Mouse (Mus musculus): ENCODE results near the gene Cables2.

The Cables2 gene

GRCm38 (mm10) chr2:180273394-180274244 lies at the start of gene Cables2:
Gene Cables2 (minus strand): TSS chr2:180273496.
- DNase-seq: peak; percentile 97

- no peak for DNase-seq
Measured at GRCm38 (mm10) chr2:180322674-180323355, 49.5 kb upstream of the Cables2 start.

- DNase-seq: no peak
Measured at GRCm38 (mm10) chr2:180320216-180320615, 46.9 kb upstream of the Cables2 start.

GRCm38 (mm10) chr2:180317591-180317990 lies 44.3 kb upstream of the Cables2 start:
- no peak for DNase-seq

GRCm38 (mm10) chr2:180314292-180314691 lies 41.0 kb upstream of the Cables2 start:
- DNase-seq: no peak

- DNase-seq: no peak
Measured at GRCm38 (mm10) chr2:180311147-180311546, 37.9 kb upstream of the Cables2 start.

GRCm38 (mm10) chr2:180307680-180308079 lies 34.4 kb upstream of the Cables2 start:
- no peak for DNase-seq

- peak; percentile 58 for DNase-seq
Measured at GRCm38 (mm10) chr2:180306423-180307168, 33.3 kb upstream of the Cables2 start.

- no peak for DNase-seq
Measured at GRCm38 (mm10) chr2:180306009-180306408, 32.7 kb upstream of the Cables2 start.

GRCm38 (mm10) chr2:180305490-180305889 lies 32.2 kb upstream of the Cables2 start:
- no peak for DNase-seq

GRCm38 (mm10) chr2:180304554-180304953 lies 31.3 kb upstream of the Cables2 start:
- DNase-seq: no peak

GRCm38 (mm10) chr2:180303468-180303867 lies 30.2 kb upstream of the Cables2 start:
- DNase-seq: peak; percentile 45

- no peak for DNase-seq
Measured at GRCm38 (mm10) chr2:180302201-180302600, 28.9 kb upstream of the Cables2 start.

- DNase-seq: no peak
Measured at GRCm38 (mm10) chr2:180300771-180301170, 27.5 kb upstream of the Cables2 start.

GRCm38 (mm10) chr2:180300252-180300651 lies 27.0 kb upstream of the Cables2 start:
- DNase-seq: no peak

- no peak for DNase-seq
Measured at GRCm38 (mm10) chr2:180292906-180293305, 19.6 kb upstream of the Cables2 start.

GRCm38 (mm10) chr2:180292026-180292425 lies 18.7 kb upstream of the Cables2 start:
- peak; percentile 41 for DNase-seq

GRCm38 (mm10) chr2:180291566-180291965 lies 18.3 kb upstream of the Cables2 start:
- no peak for DNase-seq

GRCm38 (mm10) chr2:180290503-180290902 lies 17.2 kb upstream of the Cables2 start:
- DNase-seq: no peak

- DNase-seq: peak; percentile 88
Measured at GRCm38 (mm10) chr2:180289440-180290108, 16.3 kb upstream of the Cables2 start, which contains the start of gene Rbbp8nl. Gene Rbbp8nl (minus strand): TSS chr2:180289879.

GRCm38 (mm10) chr2:180288966-180289365 lies 15.7 kb upstream of the Cables2 start:
- DNase-seq: no peak

GRCm38 (mm10) chr2:180279321-180279720 lies 6.0 kb upstream of the Cables2 start:
- no peak for DNase-seq

Measured in lung, postnatal 36 days (tissue).